Comparison of ENCODE assay signal across 12 mouse cellular contexts in the genomic region with DNA sequence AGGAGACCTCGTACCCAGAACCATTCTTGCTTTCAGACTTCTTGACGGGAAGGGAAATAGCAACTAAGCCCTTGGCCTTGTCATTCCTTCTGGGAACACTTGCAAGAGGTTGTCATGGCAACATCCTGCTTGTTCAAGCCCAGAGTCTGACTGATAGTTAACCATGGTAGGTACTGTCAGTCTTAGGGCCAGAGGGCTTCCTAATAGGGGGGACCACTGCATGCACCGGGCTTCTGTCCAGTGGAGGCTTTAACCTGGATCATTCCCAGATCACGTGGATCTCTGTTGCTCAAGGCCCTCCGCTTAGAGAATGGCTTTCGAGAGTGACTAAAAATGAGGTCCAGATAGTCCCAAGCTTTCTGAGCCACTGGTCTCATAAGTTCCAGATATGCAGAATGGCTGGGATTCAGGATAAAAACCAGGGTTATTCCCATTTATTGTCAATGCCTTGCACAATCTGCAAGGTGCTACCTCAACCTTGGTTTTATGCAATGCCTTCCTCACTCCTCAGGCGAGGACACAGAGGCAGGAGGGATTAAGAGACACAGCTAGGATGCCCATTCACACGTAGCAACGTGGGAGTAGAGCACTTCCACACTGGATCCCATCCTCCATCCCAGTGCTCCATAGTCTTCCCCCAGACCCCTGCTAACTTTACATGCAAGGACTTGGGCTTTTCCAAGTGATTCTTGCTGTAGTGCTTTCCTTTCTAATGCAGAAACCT.
DNase-seq lines count a peak whose midpoint lies in the region; ATAC-seq and TF ChIP-seq lines count a peak whose summit lies in the region.
"Had no signal": no experiment of that assay in that cellular context is flagged by ENCODE, and none has a peak within 500 bp of the region (broad histone marks: within the 10 kb centered on the region; RNA-seq: fewer than 3 reads in every experiment).

No protein-coding gene starts in this region.

- no peak overlapping the region for H3K9ac ChIP-seq in neural tube, embryonic 12.5 days
- no peak overlapping the region for H3K9ac ChIP-seq in midbrain, postnatal 0 days (replicated peaks; ENCODE audit: low read length, poor library complexity, severe bottlenecking)
- H3K9ac ChIP-seq: intestine, embryonic 15.5 days; liver, embryonic 15.5 days had no signal

- no peaks in the 10 kb centered on the region for H3K9me3 ChIP-seq in heart, embryonic 10.5 days
- no peaks in the 10 kb centered on the region for H3K9me3 ChIP-seq in neural tube, embryonic 12.5 days
- no peaks in the 10 kb centered on the region for H3K9me3 ChIP-seq in midbrain, postnatal 0 days (ENCODE audit: low read length)
- H3K9me3 ChIP-seq: intestine, embryonic 15.5 days; liver, embryonic 15.5 days had no signal

- H3K27ac ChIP-seq in heart, embryonic 10.5 days = no peak overlapping the region
- no peak overlapping the region for H3K27ac ChIP-seq in neural tube, embryonic 12.5 days
- no peak overlapping the region for H3K27ac ChIP-seq in midbrain, postnatal 0 days (ENCODE audit: low read depth, low read length)
- H3K27ac ChIP-seq: intestine, embryonic 15.5 days; liver, embryonic 15.5 days had no signal

- intact Hi-C loops in heart, postnatal 25 days (cut with DNase I) = no loop called here

- peak; percentile 21; the same call in 1 of the 2 replicates for ATAC-seq in neural tube, embryonic 12.5 days (ENCODE audit: low FRiP score, low read depth)
- peak; percentile 86 for ATAC-seq in midbrain, postnatal 0 days (ENCODE audit: low FRiP score)
- ATAC-seq: intestine, embryonic 15.5 days had no signal

- H3K4me3 ChIP-seq in heart, embryonic 10.5 days = no peak overlapping the region
- H3K4me3 ChIP-seq in neural tube, embryonic 12.5 days = no peak overlapping the region
- H3K4me3 ChIP-seq in midbrain, postnatal 0 days (ENCODE audit: low read depth, low read length) = no peak overlapping the region
- H3K4me3 ChIP-seq: intestine, embryonic 15.5 days; liver, embryonic 15.5 days had no signal

- DNase-seq in heart, adult 18-20 months = peak; percentile 9 to 17
- no peak for DNase-seq in heart, embryonic 10.5 days (ENCODE audit: low spot score)
- DNase-seq in neural tube, embryonic 10.5 days (ENCODE audit: extremely low spot score, low spot score) = no peak
- DNase-seq in embryo, embryonic 10.5 days (ENCODE audit: low spot score) = peak; percentile 17
- peak; percentile 78 for DNase-seq in midbrain, postnatal 0 days (ENCODE audit: low spot score)
- DNase-seq in ovary, postnatal 14 days (ENCODE audit: low spot score) = no peak
- no peak for DNase-seq in heart, postnatal 25 days (ENCODE audit: low spot score)
- DNase-seq: cerebellum, adult 11-12 months; thymus, postnatal 36 days had no signal

- TF ChIP-seq CTCF in midbrain, postnatal 0 days (IDR thresholded peaks at IDR 0.05) = no peak

- H3K4me1 ChIP-seq in heart, embryonic 10.5 days = no peaks in the 10 kb centered on the region
- no peaks in the 10 kb centered on the region; the same call in 1 of the 2 replicates for H3K4me1 ChIP-seq in neural tube, embryonic 12.5 days
- no peaks in the 10 kb centered on the region for H3K4me1 ChIP-seq in midbrain, postnatal 0 days (ENCODE audit: insufficient read depth, low read length)
- H3K4me1 ChIP-seq: intestine, embryonic 15.5 days; liver, embryonic 15.5 days had no signal

- H3K36me3 ChIP-seq in heart, embryonic 10.5 days = no peaks in the 10 kb centered on the region
- H3K36me3 ChIP-seq in neural tube, embryonic 12.5 days = no peaks in the 10 kb centered on the region
- H3K36me3 ChIP-seq in midbrain, postnatal 0 days (ENCODE audit: insufficient read depth, low read length) = no peaks in the 10 kb centered on the region
- H3K36me3 ChIP-seq: intestine, embryonic 15.5 days; liver, embryonic 15.5 days had no signal

- H3K27me3 ChIP-seq in heart, embryonic 10.5 days (ENCODE audit: insufficient read depth, poor library complexity, severe bottlenecking) = no peaks in the 10 kb centered on the region
- no peaks in the 10 kb centered on the region for H3K27me3 ChIP-seq in neural tube, embryonic 12.5 days (replicated peaks)
- H3K27me3 ChIP-seq in midbrain, postnatal 0 days (ENCODE audit: insufficient read depth, low read length) = no peaks in the 10 kb centered on the region
- H3K27me3 ChIP-seq: intestine, embryonic 15.5 days; liver, embryonic 15.5 days had no signal

- WGBS in heart, embryonic 10.5 days = 66% methylated on average over 9 of the region's 9 CpGs
- 80% methylated on average over 9 of the region's 9 CpGs for WGBS in neural tube, embryonic 12.5 days
- 55% methylated on average over 9 of the region's 9 CpGs for WGBS in midbrain, postnatal 0 days

- H3K4me2 ChIP-seq in neural tube, embryonic 12.5 days (replicated peaks) = no peak overlapping the region
- H3K4me2 ChIP-seq in midbrain, postnatal 0 days (ENCODE audit: low read depth, low read length, poor library complexity, severe bottlenecking) = no peak overlapping the region
- H3K4me2 ChIP-seq: intestine, embryonic 15.5 days; liver, embryonic 15.5 days had no signal

Comparison
In these comparisons a context has a peak if more than half of its experiments do, and no peak if none do; other contexts are left out.
1. DNase-seq: peak in heart, adult 18-20 months (2 of 2), embryo, embryonic 10.5 days (single experiment) and midbrain, postnatal 0 days (single experiment); none in heart, embryonic 10.5 days (single experiment), neural tube, embryonic 10.5 days (single experiment), ovary, postnatal 14 days (single experiment) and heart, postnatal 25 days (single experiment).